Mouse (Mus musculus) frontal cortex, adult 2 months (tissue): ENCODE data around the gene B4galnt1. TPM values are rescaled to one million over a fixed set of nuclear protein-coding genes. Genes with fewer than 3 reads are reported as not detected.
"Not testable (repeated sequence)": the region's sequence is repeated elsewhere in the genome, so short reads cannot be mapped to it uniquely, and the experiment has no call there.

ENCODE experiments used
- DNase-seq, 2 experiments: peaks; one replicate each; pipeline ENCODE4 v3.0.0; 2022; ENCODE audit warnings: low spot score in 1 of 2; ENCODE audit errors: extremely low spot score in 1 of 2
- polyA plus RNA-seq: library from polyadenylated mRNA; depleted of rRNA; stranded (reverse); fragments of >200 nt; gene quantifications from 2 replicates; pipeline ENCODE4 v1.2.3, GENCODE M21; 2012

Gene B4galnt1
- polyA plus RNA-seq, 1 experiment = 112 TPM

GRCm38 (mm10) chr10:127186451-127186850 lies 21.4 kb downstream of the B4galnt1 start:
- DNase-seq = no peak

- peak; percentile 78 to 83 for DNase-seq
Observed at GRCm38 (mm10) chr10:127187371-127188078, 22.5 kb downstream of the B4galnt1 start.

GRCm38 (mm10) chr10:127188079-127188453 lies 23.0 kb downstream of the B4galnt1 start:
- no peak for DNase-seq

GRCm38 (mm10) chr10:127188465-127189115 lies 23.6 kb downstream of the B4galnt1 start:
- DNase-seq = no peak

GRCm38 (mm10) chr10:127189116-127189650 lies 24.2 kb downstream of the B4galnt1 start:
- no peak for DNase-seq

GRCm38 (mm10) chr10:127189651-127190381 lies 24.8 kb downstream of the B4galnt1 start, which contains the start of gene Arhgef25:
Gene Arhgef25, minus strand, starts transcription at chr10:127190083.
- no peak for DNase-seq

GRCm38 (mm10) chr10:127190398-127191190 lies 25.6 kb downstream of the B4galnt1 start:
- DNase-seq = no peak

GRCm38 (mm10) chr10:127191191-127192056 lies 26.4 kb downstream of the B4galnt1 start:
- DNase-seq = no peak

- not testable (repeated sequence) for DNase-seq
Observed at GRCm38 (mm10) chr10:127192057-127192328, 27.0 kb downstream of the B4galnt1 start.

- DNase-seq = no peak
Observed at GRCm38 (mm10) chr10:127193011-127193410, 28.0 kb downstream of the B4galnt1 start.

GRCm38 (mm10) chr10:127194428-127195327 lies 29.7 kb downstream of the B4galnt1 start:
- no peak for DNase-seq

- DNase-seq = no peak
Observed at GRCm38 (mm10) chr10:127195328-127196129, 30.5 kb downstream of the B4galnt1 start, which contains the start of gene Dtx3. Gene Dtx3, minus strand, starts transcription at chr10:127195728.

- peak; percentile 76 to 78 for DNase-seq
Observed at GRCm38 (mm10) chr10:127196392-127196791, 31.4 kb downstream of the B4galnt1 start.

GRCm38 (mm10) chr10:127197104-127197503 lies 32.1 kb downstream of the B4galnt1 start:
- DNase-seq = no peak

- no peak for DNase-seq
Observed at GRCm38 (mm10) chr10:127197505-127198110, 32.6 kb downstream of the B4galnt1 start.

- DNase-seq = no peak
Observed at GRCm38 (mm10) chr10:127198492-127198891, 33.5 kb downstream of the B4galnt1 start.

- no peak for DNase-seq
Observed at GRCm38 (mm10) chr10:127199068-127199467, 34.0 kb downstream of the B4galnt1 start.
